Mouse (Mus musculus) embryonic facial prominence, embryonic 10.5 days (tissue): ENCODE results near the gene Gale. TPM values are rescaled to one million over a fixed set of nuclear protein-coding genes. Genes with fewer than 3 reads are reported as not detected.

Experiments
- DNase-seq: peaks from one replicate; pipeline ENCODE4 v3.0.0-alpha.2; 2017; ENCODE audit warnings: low spot score
- H3K27ac ChIP-seq: fragments of 300-500 bp; sonication (generic); replicated peaks from 2 replicates; pipeline ENCODE4 v1.5.1; 2016; ENCODE audit warnings: mild to moderate bottlenecking
- H3K27me3 ChIP-seq: fragments of 300-500 bp; sonication (generic); replicated peaks from 2 replicates; pipeline ENCODE4 v1.6.1; 2016; ENCODE audit warnings: low read depth, mild to moderate bottlenecking; ENCODE audit not compliant: poor library complexity, severe bottlenecking
- H3K36me3 ChIP-seq: fragments of 300-500 bp; sonication (generic); replicated peaks from 2 replicates; pipeline ENCODE4 v1.6.1; 2016; ENCODE audit warnings: mild to moderate bottlenecking, moderate library complexity
- H3K4me1 ChIP-seq: fragments of 300-500 bp; sonication (generic); 2 replicates; pipeline ENCODE4 v1.6.1; 2016
- H3K4me3 ChIP-seq: fragments of 300-500 bp; sonication (generic); 2 replicates; pipeline ENCODE4 v1.5.1; 2016; ENCODE audit warnings: mild to moderate bottlenecking, moderate library complexity
- H3K9me3 ChIP-seq: fragments of 300-500 bp; sonication (generic); 2 replicates; pipeline ENCODE4 v1.6.1; 2016; ENCODE audit warnings: mild to moderate bottlenecking
- WGBS: fragments of 180-500 bp; shearing (Covaris S2); methylation state at CpG from one replicate; pipeline ENCODE4 v1.1.7; 2016; 5-methylcytosine and 5-hydroxymethylcytosine counted together
- polyA plus RNA-seq: library from polyadenylated mRNA; unstranded; fragments of >200 nt; fragmentation: Nextera tagmentation; extraction: Ambion mirVana; gene quantifications from 2 replicates; pipeline ENCODE4 v1.2.1, GENCODE M21; 2016

Gale gene
- 39.7 and 40.2 TPM in 2 replicates for polyA plus RNA-seq

GRCm38 (mm10) chr4:135963457-135964193, at the start of gene Gale:
Gene Gale, plus strand, starts transcription at chr4:135963727.
- Histone ChIP-seq H3K27ac (peak within 1 kb of the TSS; percentile 93), H3K27me3 (0 out of 2 replicates have a peak, but pooled peaks cover 6% of the 10 kb centered on the region), H3K4me1 (peaks cover 29% of the 10 kb centered on the region), H3K36me3 (peaks cover 67% of the 10 kb centered on the region), H3K4me3 (peak within 1 kb of the TSS; percentile 83), H3K9me3 (no peaks in the 10 kb centered on the region)
- under 1% methylated on average over 56 of the region's 56 CpGs for WGBS
- DNase-seq: peak; percentile 98

GRCm38 (mm10) chr4:135918635-135919279, 44.8 kb upstream of the Gale start:
- 90% methylated on average over 13 of the region's 13 CpGs for WGBS
- no peak for DNase-seq
- Histone ChIP-seq H3K4me1 (peaks cover 20% of the 10 kb centered on the region), H3K9me3 (no peaks in the 10 kb centered on the region), H3K27me3 (no peaks in the 10 kb centered on the region), H3K4me3 (no peak overlapping the region), H3K27ac (no peak overlapping the region), H3K36me3 (peaks cover 10% of the 10 kb centered on the region)

- H3K9me3 ChIP-seq: no peaks in the 10 kb centered on the region
- peaks cover 13% of the 10 kb centered on the region for H3K36me3 ChIP-seq
- 95% methylated on average over 3 of the region's 3 CpGs for WGBS
- peaks cover 20% of the 10 kb centered on the region for H3K4me1 ChIP-seq
- H3K27ac ChIP-seq: no peak overlapping the region
- H3K27me3 ChIP-seq: no peaks in the 10 kb centered on the region
- no peak overlapping the region for H3K4me3 ChIP-seq
- no peak for DNase-seq
These were observed 44.3 kb upstream of the Gale start for GRCm38 (mm10) chr4:135919280-135919639.

- Histone ChIP-seq H3K4me3 (peak within 1 kb of the TSS; percentile 88), H3K9me3 (no peaks in the 10 kb centered on the region), H3K27me3 (no peaks in the 10 kb centered on the region), H3K27ac (peak within 1 kb of the TSS; percentile 81), H3K36me3 (peaks cover 16% of the 10 kb centered on the region), H3K4me1 (peaks cover 20% of the 10 kb centered on the region)
- WGBS: 2% methylated on average over 60 of the region's 60 CpGs
- DNase-seq: peak; percentile 98
These were observed 43.0 kb upstream of the Gale start, which contains the start of gene Fuca1 for GRCm38 (mm10) chr4:135920304-135921241. Gene Fuca1, plus strand, starts transcription at chr4:135920735.

GRCm38 (mm10) chr4:135921257-135922120, 42.0 kb upstream of the Gale start:
- peak; percentile 30 for DNase-seq
- H3K4me1 ChIP-seq: peaks cover 20% of the 10 kb centered on the region
- WGBS: 9% methylated on average over 26 of the region's 26 CpGs
- peak overlapping the region; percentile 81 for H3K27ac ChIP-seq
- H3K27me3 ChIP-seq: no peaks in the 10 kb centered on the region
- peak overlapping the region; percentile 88 for H3K4me3 ChIP-seq
- H3K9me3 ChIP-seq: no peaks in the 10 kb centered on the region
- peaks cover 26% of the 10 kb centered on the region for H3K36me3 ChIP-seq

- Histone ChIP-seq H3K4me1 (peaks cover 20% of the 10 kb centered on the region), H3K4me3 (peak overlapping the region; percentile 88), H3K9me3 (no peaks in the 10 kb centered on the region), H3K27ac (no peak overlapping the region), H3K27me3 (no peaks in the 10 kb centered on the region), H3K36me3 (peaks cover 32% of the 10 kb centered on the region)
- DNase-seq: no peak
- 85% methylated on average over 1 of the region's 1 CpGs for WGBS
These were observed 41.3 kb upstream of the Gale start for GRCm38 (mm10) chr4:135922190-135922589.

- no peaks in the 10 kb centered on the region for H3K9me3 ChIP-seq
- H3K4me3 ChIP-seq: no peak overlapping the region
- no peak for DNase-seq
- peaks cover 20% of the 10 kb centered on the region for H3K4me1 ChIP-seq
- H3K27ac ChIP-seq: no peak overlapping the region
- H3K27me3 ChIP-seq: no peaks in the 10 kb centered on the region
- 85% methylated on average over 2 of the region's 2 CpGs for WGBS
- peaks cover 32% of the 10 kb centered on the region for H3K36me3 ChIP-seq
These were observed 39.1 kb upstream of the Gale start for GRCm38 (mm10) chr4:135924418-135924817.

GRCm38 (mm10) chr4:135925341-135925740, 38.2 kb upstream of the Gale start:
- Histone ChIP-seq H3K36me3 (peaks cover 32% of the 10 kb centered on the region), H3K4me1 (peaks cover 19% of the 10 kb centered on the region), H3K4me3 (no peak overlapping the region), H3K9me3 (no peaks in the 10 kb centered on the region), H3K27ac (no peak overlapping the region), H3K27me3 (no peaks in the 10 kb centered on the region)
- WGBS: 92% methylated on average over 5 of the region's 5 CpGs
- no peak for DNase-seq

GRCm38 (mm10) chr4:135926195-135926808, 37.2 kb upstream of the Gale start:
- H3K4me1 ChIP-seq: peaks cover 9% of the 10 kb centered on the region
- DNase-seq: no peak
- WGBS: 88% methylated on average over 10 of the region's 10 CpGs
- peaks cover 38% of the 10 kb centered on the region for H3K36me3 ChIP-seq
- no peak overlapping the region for H3K4me3 ChIP-seq
- no peaks in the 10 kb centered on the region for H3K9me3 ChIP-seq
- H3K27ac ChIP-seq: no peak overlapping the region
- H3K27me3 ChIP-seq: no peaks in the 10 kb centered on the region

GRCm38 (mm10) chr4:135926861-135927260, 36.7 kb upstream of the Gale start:
- H3K36me3 ChIP-seq: peaks cover 41% of the 10 kb centered on the region
- WGBS: 94% methylated on average over 3 of the region's 3 CpGs
- peaks cover 4% of the 10 kb centered on the region for H3K4me1 ChIP-seq
- H3K9me3 ChIP-seq: no peaks in the 10 kb centered on the region
- H3K27me3 ChIP-seq: no peaks in the 10 kb centered on the region
- no peak for DNase-seq
- no peak overlapping the region for H3K27ac ChIP-seq
- H3K4me3 ChIP-seq: no peak overlapping the region

- Histone ChIP-seq H3K4me1 (no peaks in the 10 kb centered on the region), H3K27ac (no peak overlapping the region), H3K4me3 (no peak overlapping the region), H3K36me3 (peaks cover 44% of the 10 kb centered on the region), H3K9me3 (no peaks in the 10 kb centered on the region), H3K27me3 (no peaks in the 10 kb centered on the region)
- no peak for DNase-seq
- WGBS: 81% methylated on average over 9 of the region's 9 CpGs
These were observed 35.2 kb upstream of the Gale start for GRCm38 (mm10) chr4:135928376-135928775.
